Mouse (Mus musculus): ENCODE measurements at regions not wholly inside any gene's neighbourhood (a gene's known extent, or its start where the extent isn't known, plus 50 kb on each side); places are given as distances from the start of the nearest gene placed in this dataset.

- peak; percentile 34; the same call in 1 of the 2 replicates for ATAC-seq (replicated peaks)
- H3K9ac ChIP-seq = no peak overlapping the region
- H3K27ac ChIP-seq = peak overlapping the region; percentile 78
- WGBS = 65% methylated on average over 3 of the region's 3 CpGs
- no peaks in the 10 kb centered on the region for H3K36me3 ChIP-seq (replicated peaks)
- no peaks in the 10 kb centered on the region for H3K9me3 ChIP-seq
- no peaks in the 10 kb centered on the region for H3K27me3 ChIP-seq (replicated peaks)
- peaks cover 41% of the 10 kb centered on the region for H3K4me1 ChIP-seq
- no peak overlapping the region for H3K4me2 ChIP-seq
- no peak overlapping the region for H3K4me3 ChIP-seq
These were observed 71.0 kb upstream of the Mef2a start for GRCm38 (mm10) chr7:67443666-67444065.

DNA sequence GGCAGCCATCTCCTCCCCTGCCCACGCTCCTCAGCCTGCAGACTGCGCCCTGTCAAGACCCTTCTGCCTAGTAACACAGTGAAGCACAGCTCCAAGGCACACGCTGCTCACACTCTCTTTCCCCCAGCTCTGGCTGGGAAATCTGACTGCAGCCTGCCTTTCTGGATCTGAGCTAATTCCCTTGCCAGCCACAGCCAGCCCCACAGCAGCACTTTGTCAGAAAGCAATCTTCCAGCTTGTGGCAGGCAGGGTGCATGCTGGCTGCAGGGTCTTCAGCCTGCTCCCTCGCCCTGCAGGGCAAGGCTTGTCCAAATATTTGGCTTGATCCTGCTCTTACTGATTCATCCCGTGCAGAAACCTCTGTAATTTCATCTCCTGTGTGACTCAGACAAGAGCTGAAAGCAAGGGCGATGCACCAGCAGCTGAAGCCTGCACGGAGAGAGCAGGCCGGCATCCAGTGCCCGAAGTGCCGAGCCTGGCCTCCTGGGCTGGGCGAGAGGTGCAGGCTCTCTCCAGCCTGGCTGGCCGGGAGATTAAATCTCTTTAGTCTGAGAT is 70.4 kb upstream of the Mef2a start:
- H3K36me3 ChIP-seq (replicated peaks) = no peaks in the 10 kb centered on the region
- no peak overlapping the region for H3K4me3 ChIP-seq
- H3K4me1 ChIP-seq = peaks cover 41% of the 10 kb centered on the region
- no peaks in the 10 kb centered on the region for H3K9me3 ChIP-seq
- H3K27ac ChIP-seq = peak overlapping the region; percentile 78
- WGBS = 21% methylated on average over 12 of the region's 12 CpGs
- ATAC-seq (replicated peaks) = peak; percentile 38; the same call in 1 of the 2 replicates
- H3K27me3 ChIP-seq (replicated peaks) = no peaks in the 10 kb centered on the region
- H3K4me2 ChIP-seq = peak overlapping the region; percentile 23
- H3K9ac ChIP-seq = peak overlapping the region; percentile 15; the same call in 1 of the 2 replicates

GRCm38 (mm10) chr7:67442284-67442683 is 69.6 kb upstream of the Mef2a start:
- Histone ChIP-seq H3K36me3 (replicated peaks) (no peaks in the 10 kb centered on the region), H3K9me3 (no peaks in the 10 kb centered on the region), H3K27me3 (replicated peaks) (no peaks in the 10 kb centered on the region), H3K4me3 (no peak overlapping the region), H3K4me1 (peaks cover 41% of the 10 kb centered on the region), H3K27ac (no peak overlapping the region), H3K9ac (no peak overlapping the region), H3K4me2 (no peak overlapping the region)
- ATAC-seq (replicated peaks) = no peak
- 84% methylated on average over 7 of the region's 7 CpGs for WGBS

DNA sequence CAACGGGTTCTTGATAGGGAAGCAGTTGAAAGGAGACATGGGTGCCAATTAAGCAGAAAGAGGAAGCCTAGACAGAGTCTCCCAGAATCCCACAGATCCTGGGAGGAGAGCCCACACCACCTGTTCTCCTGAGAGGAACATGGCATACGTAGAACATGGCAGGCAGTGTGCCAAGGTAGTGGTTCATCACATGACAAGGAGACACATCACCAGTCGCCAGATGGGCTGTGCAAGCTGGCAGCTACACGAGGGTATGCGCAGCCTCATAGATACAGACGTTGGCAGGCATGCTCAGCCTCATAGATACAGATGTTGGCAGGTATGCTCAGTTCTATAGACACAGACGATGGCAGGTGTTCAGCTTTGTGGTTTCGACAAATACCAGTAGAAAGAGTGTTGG is 68.1 kb upstream of the Mef2a start:
- Histone ChIP-seq H3K27me3 (replicated peaks) (no peaks in the 10 kb centered on the region), H3K4me2 (no peak overlapping the region), H3K9me3 (no peaks in the 10 kb centered on the region), H3K4me3 (no peak overlapping the region), H3K27ac (no peak overlapping the region), H3K9ac (no peak overlapping the region), H3K36me3 (replicated peaks) (no peaks in the 10 kb centered on the region), H3K4me1 (peaks cover 34% of the 10 kb centered on the region)
- WGBS = 85% methylated on average over 8 of the region's 8 CpGs
- no peak for ATAC-seq (replicated peaks)

DNA sequence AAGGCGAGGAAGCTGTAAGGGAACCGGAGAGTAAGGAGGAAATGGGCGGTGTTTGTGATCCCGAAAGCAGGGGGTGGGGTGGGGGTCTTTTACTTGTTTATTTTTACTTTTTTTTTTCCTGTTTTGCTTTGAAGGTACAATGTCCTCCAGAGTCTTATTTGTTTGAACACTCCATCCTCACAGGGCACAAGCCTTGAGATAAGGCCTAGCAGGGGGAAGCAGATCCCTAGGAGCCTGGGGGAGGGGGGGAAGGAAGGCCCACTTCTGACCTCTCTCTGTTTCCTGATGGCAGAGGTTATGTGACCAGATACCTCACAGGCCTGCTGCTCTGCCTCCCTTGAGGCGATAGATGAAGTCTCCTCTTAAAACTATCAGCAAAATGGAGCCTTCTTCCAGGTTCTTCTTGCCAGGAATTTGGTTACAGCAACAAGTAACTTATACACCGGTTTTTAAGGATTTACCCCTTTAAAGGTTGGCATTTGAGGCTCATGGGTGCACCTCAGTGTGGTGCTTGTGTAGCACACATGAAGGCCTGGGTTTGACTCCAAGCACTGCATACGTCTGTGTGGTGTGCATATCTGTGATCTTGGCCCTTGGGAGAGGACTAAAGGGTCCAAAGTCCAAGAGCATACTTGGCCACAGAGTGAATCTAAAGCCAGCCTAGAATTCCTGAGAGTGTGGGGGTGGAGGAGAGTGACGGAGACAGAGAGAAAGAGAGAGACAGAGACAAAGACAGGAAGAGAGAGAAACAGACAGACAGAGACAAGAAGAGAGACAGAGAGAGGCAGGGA is 64.8 kb upstream of the Mef2a start:
- 84% methylated on average over 8 of the region's 8 CpGs for WGBS
- peaks cover 5% of the 10 kb centered on the region for H3K4me1 ChIP-seq
- ATAC-seq (replicated peaks) = no peak
- H3K27ac ChIP-seq = no peak overlapping the region
- H3K4me3 ChIP-seq = no peak overlapping the region
- no peaks in the 10 kb centered on the region for H3K36me3 ChIP-seq (replicated peaks)
- H3K9me3 ChIP-seq = no peaks in the 10 kb centered on the region
- H3K9ac ChIP-seq = no peak overlapping the region
- H3K4me2 ChIP-seq = no peak overlapping the region
- no peaks in the 10 kb centered on the region for H3K27me3 ChIP-seq (replicated peaks)

GRCm38 (mm10) chr7:67435643-67436339 is 63.1 kb upstream of the Mef2a start:
- peak; percentile 33; the same call in 1 of the 2 replicates for ATAC-seq (replicated peaks)
- H3K9me3 ChIP-seq = no peaks in the 10 kb centered on the region
- H3K27me3 ChIP-seq (replicated peaks) = no peaks in the 10 kb centered on the region
- H3K4me1 ChIP-seq = peaks cover 5% of the 10 kb centered on the region
- peak overlapping the region; percentile 7; the same call in 1 of the 2 replicates for H3K27ac ChIP-seq
- H3K4me3 ChIP-seq = no peak overlapping the region
- WGBS = 62% methylated on average over 11 of the region's 11 CpGs
- no peaks in the 10 kb centered on the region for H3K36me3 ChIP-seq (replicated peaks)
- H3K9ac ChIP-seq = no peak overlapping the region
- no peak overlapping the region for H3K4me2 ChIP-seq

DNA sequence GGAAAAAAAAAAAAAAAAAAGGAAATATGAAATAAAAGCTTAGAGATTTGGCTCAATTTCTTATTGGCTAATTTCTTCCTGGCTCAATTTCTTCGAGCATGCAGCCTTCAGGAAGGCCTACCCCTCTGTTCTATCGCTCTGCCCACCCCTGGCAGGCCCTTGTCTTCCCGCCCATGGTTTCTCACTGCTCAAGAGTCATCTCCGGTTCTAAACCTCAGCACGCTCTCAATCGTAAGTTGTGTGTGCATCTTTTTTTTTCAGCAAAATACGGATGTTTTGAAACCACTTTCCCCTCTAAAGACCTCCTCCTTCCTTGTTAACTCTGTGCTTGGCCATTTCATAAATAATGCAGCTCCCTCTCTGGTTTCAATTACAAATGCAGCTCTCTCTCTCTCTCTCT is 58.3 kb upstream of the Mef2a start:
- no peak overlapping the region for H3K9ac ChIP-seq
- WGBS = 79% methylated on average over 7 of the region's 7 CpGs
- no peak overlapping the region for H3K4me2 ChIP-seq
- no peak for ATAC-seq (replicated peaks)
- no peak overlapping the region for H3K4me3 ChIP-seq
- peaks cover 4% of the 10 kb centered on the region for H3K4me1 ChIP-seq
- H3K27me3 ChIP-seq (replicated peaks) = no peaks in the 10 kb centered on the region
- H3K36me3 ChIP-seq (replicated peaks) = no peaks in the 10 kb centered on the region
- no peak overlapping the region for H3K27ac ChIP-seq
- no peaks in the 10 kb centered on the region for H3K9me3 ChIP-seq

DNA sequence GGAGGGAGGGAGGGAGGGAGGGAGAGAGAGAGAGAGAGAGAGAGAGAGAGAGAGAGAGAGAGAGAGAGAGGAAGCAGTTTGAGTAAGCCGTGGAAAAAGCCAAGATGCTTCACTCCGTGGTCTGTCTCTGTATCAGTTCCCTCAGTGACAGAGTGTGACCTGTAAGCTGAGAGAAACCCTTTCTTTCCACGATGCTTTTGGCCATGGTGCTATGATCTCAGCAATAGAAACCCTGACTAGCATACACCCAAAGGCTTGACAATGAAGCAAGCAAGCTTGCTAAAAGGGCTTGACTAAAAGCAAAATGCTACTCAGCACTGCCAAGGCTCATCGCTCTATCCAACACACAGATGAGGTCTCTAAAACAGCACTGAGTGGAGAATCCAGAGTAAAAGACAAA is 57.4 kb upstream of the Mef2a start:
- Histone ChIP-seq H3K27me3 (replicated peaks) (no peaks in the 10 kb centered on the region), H3K9me3 (no peaks in the 10 kb centered on the region), H3K4me3 (no peak overlapping the region), H3K4me1 (no peaks in the 10 kb centered on the region), H3K36me3 (replicated peaks) (no peaks in the 10 kb centered on the region), H3K9ac (no peak overlapping the region), H3K27ac (no peak overlapping the region), H3K4me2 (no peak overlapping the region)
- ATAC-seq (replicated peaks) = no peak
- 89% methylated on average over 4 of the region's 4 CpGs for WGBS

- H3K4me3 ChIP-seq = no peak overlapping the region
- no peak for ATAC-seq (replicated peaks)
- H3K9ac ChIP-seq = no peak overlapping the region
- H3K9me3 ChIP-seq = no peaks in the 10 kb centered on the region
- H3K4me2 ChIP-seq = no peak overlapping the region
- no peaks in the 10 kb centered on the region for H3K27me3 ChIP-seq (replicated peaks)
- no peak overlapping the region for H3K27ac ChIP-seq
- WGBS = 94% methylated on average over 28 of the region's 28 CpGs
- H3K4me1 ChIP-seq = no peaks in the 10 kb centered on the region
- no peaks in the 10 kb centered on the region for H3K36me3 ChIP-seq (replicated peaks)
These were observed 56.6 kb upstream of the Mef2a start for GRCm38 (mm10) chr7:67429008-67429873.

DNA sequence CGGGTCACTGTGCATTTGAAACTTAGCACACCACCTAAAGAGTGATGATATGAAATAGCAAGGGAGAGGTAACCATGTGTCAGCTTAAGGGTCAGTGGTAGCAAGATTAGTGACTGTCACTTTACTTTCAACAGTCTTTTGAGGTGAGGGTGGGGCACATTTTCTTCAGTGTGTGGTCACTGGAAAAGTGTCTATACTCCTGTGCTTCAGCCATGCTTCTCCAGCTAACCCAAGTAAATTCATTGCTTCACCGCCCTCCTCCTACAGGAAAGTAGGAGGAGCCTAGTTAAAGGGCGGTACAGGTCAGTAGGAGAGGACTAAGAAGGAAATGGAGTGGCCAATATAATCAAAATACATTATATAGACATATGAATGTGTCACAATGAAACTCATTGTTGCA is 55.7 kb upstream of the Mef2a start:
- WGBS = 89% methylated on average over 3 of the region's 3 CpGs
- H3K27ac ChIP-seq = no peak overlapping the region
- no peaks in the 10 kb centered on the region for H3K27me3 ChIP-seq (replicated peaks)
- no peak overlapping the region for H3K9ac ChIP-seq
- no peaks in the 10 kb centered on the region for H3K36me3 ChIP-seq (replicated peaks)
- no peaks in the 10 kb centered on the region for H3K4me1 ChIP-seq
- H3K4me2 ChIP-seq = no peak overlapping the region
- no peak overlapping the region for H3K4me3 ChIP-seq
- ATAC-seq (replicated peaks) = no peak
- no peaks in the 10 kb centered on the region for H3K9me3 ChIP-seq

DNA sequence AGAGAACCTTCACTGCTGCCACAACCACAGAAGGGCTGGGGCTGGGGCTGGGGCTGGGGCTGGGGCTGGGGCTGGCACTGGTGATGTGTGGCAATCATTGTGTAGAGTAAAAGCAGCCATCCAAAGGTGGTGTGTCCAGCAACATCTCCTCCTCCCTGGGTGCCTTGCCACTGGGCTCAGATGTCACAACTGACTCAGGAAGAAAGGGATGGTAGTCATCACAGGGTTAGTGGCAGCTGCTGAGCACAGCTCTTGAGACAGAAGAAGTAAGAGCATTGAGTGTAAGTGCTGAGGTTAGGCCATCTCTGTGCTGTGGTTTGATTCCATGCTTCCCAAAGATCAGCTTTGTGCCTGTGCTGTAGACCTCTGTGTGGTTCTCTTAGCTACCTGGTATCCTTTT is 53.4 kb upstream of the Mef2a start:
- H3K27ac ChIP-seq = no peak overlapping the region
- H3K36me3 ChIP-seq (replicated peaks) = no peaks in the 10 kb centered on the region
- H3K9me3 ChIP-seq = no peaks in the 10 kb centered on the region
- no peak overlapping the region for H3K4me2 ChIP-seq
- no peak overlapping the region for H3K9ac ChIP-seq
- no peak for ATAC-seq (replicated peaks)
- 0 out of 2 replicates have a peak, but pooled peaks cover 4% of the 10 kb centered on the region for H3K4me1 ChIP-seq
- H3K4me3 ChIP-seq = no peak overlapping the region
- no peaks in the 10 kb centered on the region for H3K27me3 ChIP-seq (replicated peaks)

DNA sequence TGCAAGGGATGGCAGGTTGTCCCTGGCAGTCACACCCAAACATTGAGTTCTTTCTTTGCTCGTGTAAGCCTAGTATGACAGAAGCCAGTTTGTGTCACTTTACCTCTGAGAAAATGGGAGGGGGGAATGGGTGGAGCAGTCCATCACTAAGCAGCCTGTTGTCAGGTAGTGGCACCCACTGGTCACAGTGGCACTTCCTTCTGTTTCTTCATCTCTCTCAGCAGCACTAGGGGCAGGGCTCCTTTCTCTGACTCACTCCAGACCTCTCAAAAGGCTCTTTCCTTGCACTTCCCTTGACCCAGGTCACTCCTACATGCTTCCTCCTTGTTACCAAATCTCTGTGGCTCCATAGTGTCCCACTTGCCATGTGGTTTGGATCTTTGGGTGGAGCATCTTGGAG is 52.9 kb upstream of the Mef2a start:
- 77% methylated on average over 1 of the region's 1 CpGs for whole genome bisulfite sequencing
- Histone ChIP-seq H3K9ac (no peak overlapping the region), H3K4me2 (no peak overlapping the region), H3K4me1 (0 out of 2 replicates have a peak, but pooled peaks cover 4% of the 10 kb centered on the region), H3K9me3 (no peaks in the 10 kb centered on the region), H3K4me3 (no peak overlapping the region), H3K27ac (no peak overlapping the region), H3K27me3 (replicated peaks) (no peaks in the 10 kb centered on the region), H3K36me3 (replicated peaks) (no peaks in the 10 kb centered on the region)
- no peak for ATAC-seq (replicated peaks)

Measured in midbrain, embryonic 15.5 days (tissue).